17 mouse cellular contexts compared by ENCODE assay signal in the genomic region with DNA sequence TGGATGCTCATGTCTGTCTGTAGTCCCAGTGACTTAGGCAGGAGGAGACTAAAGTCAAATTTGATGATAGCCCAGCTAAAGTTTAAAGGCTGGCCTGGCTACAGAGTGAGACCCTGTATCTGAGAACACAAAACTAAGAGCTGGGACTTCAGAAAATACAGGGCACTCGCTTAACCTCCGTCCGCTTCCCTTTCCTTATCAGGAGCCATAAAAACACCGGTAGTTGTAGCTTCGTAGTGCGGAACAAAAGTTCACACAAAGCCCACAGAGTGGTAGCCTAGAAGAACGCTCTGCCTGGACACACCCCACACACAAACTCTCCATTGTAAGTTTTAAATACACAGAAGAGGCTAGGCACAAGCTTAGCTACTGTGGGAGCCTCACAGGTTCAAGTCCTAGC. TPM values are rescaled to one million over a fixed set of nuclear protein-coding genes. Genes with fewer than 3 reads are reported as not detected.
DNase-seq lines count a peak whose midpoint lies in the region; ATAC-seq and TF ChIP-seq lines count a peak whose summit lies in the region.
"Had no signal": no experiment of that assay in that cellular context is flagged by ENCODE, and none has a peak within 500 bp of the region (broad histone marks: within the 10 kb centered on the region; RNA-seq: fewer than 3 reads in every experiment).

No protein-coding gene starts in this region.

- no peak for TF ChIP-seq CTCF in liver, embryonic 14.5 days (IDR thresholded peaks at IDR 0.05; ENCODE audit: low read depth)
- TF ChIP-seq CTCF in hindbrain, postnatal 0 days (IDR thresholded peaks at IDR 0.05; ENCODE audit: low read depth) = no peak

- intact Hi-C loops in heart, postnatal 14 days (cut with DNase I) = no loop called here

- H3K4me1 ChIP-seq in heart, embryonic 12.5 days (replicated peaks) = peaks cover 48% of the 10 kb centered on the region
- peaks cover 74% of the 10 kb centered on the region for H3K4me1 ChIP-seq in megakaryocyte, embryonic 14.5 days
- H3K4me1 ChIP-seq in liver, embryonic 14.5 days (replicated peaks; ENCODE audit: control insufficient read depth in 2 of 2, insufficient read depth in 2 of 2, low read length in 1 of 2) = peaks cover 27 to 30% of the 10 kb centered on the region in 2 experiments
- H3K4me1 ChIP-seq in hindbrain, postnatal 0 days (ENCODE audit: insufficient read depth, low read length) = peaks cover 11% of the 10 kb centered on the region

- no peak overlapping the region for H3K4me3 ChIP-seq in heart, embryonic 12.5 days
- peak overlapping the region; percentile 97 for H3K4me3 ChIP-seq in megakaryocyte, embryonic 14.5 days (replicated peaks)
- H3K4me3 ChIP-seq in liver, embryonic 14.5 days (ENCODE audit: insufficient read depth in 1 of 2, low read depth in 2 of 2, low read length in 2 of 2) = peak overlapping the region in 1 of 2 experiments; percentile 93; a peak in 1 of 4 replicates
- H3K4me3 ChIP-seq in hindbrain, postnatal 0 days (ENCODE audit: low read length) = no peak overlapping the region
- H3K4me3 ChIP-seq: forebrain, embryonic 12.5 days had no signal

- no peaks in the 10 kb centered on the region for H3K9me3 ChIP-seq in heart, embryonic 12.5 days (replicated peaks)
- no peaks in the 10 kb centered on the region for H3K9me3 ChIP-seq in megakaryocyte, embryonic 14.5 days
- no peaks in the 10 kb centered on the region for H3K9me3 ChIP-seq in liver, embryonic 14.5 days (ENCODE audit: control insufficient read depth, low read length)
- H3K9me3 ChIP-seq in hindbrain, postnatal 0 days (ENCODE audit: low read length) = no peaks in the 10 kb centered on the region
- H3K9me3 ChIP-seq: embryonic facial prominence, embryonic 15.5 days; forebrain, embryonic 12.5 days had no signal

- no peak for DNase-seq in heart, postnatal 14 days
- DNase-seq in liver, embryonic 14.5 days (ENCODE audit: low read depth in 3 of 3, low spot score in 3 of 3) = no peak
- DNase-seq in left cerebral cortex, adult 18-20 months (ENCODE audit: low spot score in 2 of 2) = no peak
- no peak for DNase-seq in hindbrain, postnatal 0 days (ENCODE audit: low spot score)
- DNase-seq in cerebellum, adult 18-20 months = no peak
- DNase-seq: adrenal gland, adult 8-10 months; cerebellum, adult 2 months; heart, postnatal 10 days; lung, adult 2 months; thymus, postnatal 14 days had no signal

- no peaks in the 10 kb centered on the region for H3K27me3 ChIP-seq in heart, embryonic 12.5 days (replicated peaks)
- H3K27me3 ChIP-seq in megakaryocyte, embryonic 14.5 days (replicated peaks) = no peaks in the 10 kb centered on the region
- no peaks in the 10 kb centered on the region for H3K27me3 ChIP-seq in liver, embryonic 14.5 days (ENCODE audit: control insufficient read depth, insufficient read depth, low read length)
- no peaks in the 10 kb centered on the region for H3K27me3 ChIP-seq in hindbrain, postnatal 0 days (ENCODE audit: insufficient read depth, low read length)
- H3K27me3 ChIP-seq: CH12.LX; embryonic facial prominence, embryonic 15.5 days; forebrain, embryonic 12.5 days had no signal

- no peak for ATAC-seq in heart, embryonic 12.5 days (ENCODE audit: insufficient number of reproducible peaks, low FRiP score)
- no peak for ATAC-seq in megakaryocyte, adult 5-6 weeks (ENCODE audit: poor library complexity, severe bottlenecking)
- ATAC-seq in liver, embryonic 14.5 days (ENCODE audit: insufficient read depth) = no peak
- no peak for ATAC-seq in hindbrain, postnatal 0 days

- peak overlapping the region; percentile 87; the same call in 1 of the 2 replicates for H3K4me2 ChIP-seq in heart, embryonic 12.5 days
- peak overlapping the region; percentile 92 for H3K4me2 ChIP-seq in liver, embryonic 14.5 days (ENCODE audit: low read depth)
- no peak overlapping the region for H3K4me2 ChIP-seq in hindbrain, postnatal 0 days (ENCODE audit: low read depth, low read length)

- TF ChIP-seq EP300 in liver, embryonic 14.5 days (IDR thresholded peaks at IDR 0.05; ENCODE audit: low read depth) = no peak

- no peak overlapping the region for H3K9ac ChIP-seq in heart, embryonic 12.5 days
- H3K9ac ChIP-seq in liver, embryonic 14.5 days (replicated peaks) = no peak overlapping the region
- H3K9ac ChIP-seq in hindbrain, postnatal 0 days (replicated peaks; ENCODE audit: low read length) = no peak overlapping the region
- H3K9ac ChIP-seq: embryonic facial prominence, embryonic 15.5 days had no signal

- H3K36me3 ChIP-seq in heart, embryonic 12.5 days = peaks cover 33% of the 10 kb centered on the region
- H3K36me3 ChIP-seq in megakaryocyte, embryonic 14.5 days (replicated peaks; ENCODE audit: low read length) = peaks cover 55% of the 10 kb centered on the region
- peaks cover 12% of the 10 kb centered on the region for H3K36me3 ChIP-seq in liver, embryonic 14.5 days (replicated peaks; ENCODE audit: control insufficient read depth, insufficient read depth, low read depth)
- H3K36me3 ChIP-seq in hindbrain, postnatal 0 days (ENCODE audit: insufficient read depth, low read length) = no peaks in the 10 kb centered on the region

- 50% methylated on average over 7 of the region's 7 CpGs for WGBS in heart, embryonic 12.5 days
- WGBS in liver, embryonic 14.5 days (ENCODE audit: insufficient replicate concordance) = 33% methylated on average over 7 of the region's 7 CpGs
- 86% methylated on average over 7 of the region's 7 CpGs for WGBS in hindbrain, postnatal 0 days

- peak overlapping the region; percentile 22; the same call in 1 of the 2 replicates for H3K27ac ChIP-seq in heart, embryonic 12.5 days (ENCODE audit: poor library complexity, severe bottlenecking)
- H3K27ac ChIP-seq in liver, embryonic 14.5 days = no peak overlapping the region
- H3K27ac ChIP-seq in hindbrain, postnatal 0 days = no peak overlapping the region
- H3K27ac ChIP-seq: embryonic facial prominence, embryonic 15.5 days; forebrain, embryonic 12.5 days had no signal

RNA-seq across cellular contexts. Expression of gene Ak2, which starts 3.5 kb away (rescaled TPM):
- polyA plus RNA-seq in heart, embryonic 12.5 days (2016; fragmentation: Nextera tagmentation; extraction: Ambion mirVana) = 164 and 167 TPM in 2 replicates
- total RNA-seq in heart, postnatal 14 days (2021) = 10 to 100 TPM; 66.0 to 66.7 TPM
- polyA plus RNA-seq in megakaryocyte, embryonic 14.5 days (2012; ENCODE audit: insufficient read depth, low replicate concordance) = 29.1 and 128 TPM in 2 replicates
- total RNA-seq in megakaryocyte, adult 5-6 weeks (2015) = 41.2 and 48.0 TPM in 2 replicates
- 69.0 and 71.2 TPM in 2 replicates for total RNA-seq in megakaryocyte, adult 5-6 weeks (2017)
- 44.6 and 68.3 TPM in 2 replicates for polyA plus RNA-seq in liver, embryonic 14.5 days (2012; rRNA removed)
- 94.0 and 101 TPM in 2 replicates for polyA plus RNA-seq in liver, embryonic 14.5 days (2014; fragmentation: Nextera tagmentation; extraction: Ambion mirVana)
- 10 to 100 TPM; 24.3 to 27.2 TPM for total RNA-seq in left cerebral cortex, adult 18-20 months (2021)
- total RNA-seq in hindbrain, postnatal 0 days (2014; rRNA removed) = 24.9 and 32.3 TPM in 2 replicates
- 78.5 and 82.9 TPM in 2 replicates for polyA plus RNA-seq in hindbrain, postnatal 0 days (2015; fragmentation: Nextera tagmentation; extraction: Ambion mirVana)

RNA-seq across cellular contexts. Expression of gene Azin2, which starts 33.0 kb away (rescaled TPM):
- polyA plus RNA-seq in heart, embryonic 12.5 days (2016; fragmentation: Nextera tagmentation; extraction: Ambion mirVana) = 6.8 and 7.4 TPM in 2 replicates
- 1 to 10 TPM; 2.5 to 3.2 TPM for total RNA-seq in heart, postnatal 14 days (2021)
- polyA plus RNA-seq in megakaryocyte, embryonic 14.5 days (2012; ENCODE audit: insufficient read depth, low replicate concordance) = 7.6 and 12.2 TPM in 2 replicates
- 0.25 and 0.38 TPM in 2 replicates for total RNA-seq in megakaryocyte, adult 5-6 weeks (2015)
- 0.29 and 1.5 TPM in 2 replicates for total RNA-seq in megakaryocyte, adult 5-6 weeks (2017)
- 0.47 and 0.62 TPM in 2 replicates for polyA plus RNA-seq in liver, embryonic 14.5 days (2012; rRNA removed)
- polyA plus RNA-seq in liver, embryonic 14.5 days (2014; fragmentation: Nextera tagmentation; extraction: Ambion mirVana) = 0.27 and 0.59 TPM in 2 replicates
- total RNA-seq in left cerebral cortex, adult 18-20 months (2021) = 10 to 100 TPM; 45.4 to 47.6 TPM
- total RNA-seq in hindbrain, postnatal 0 days (2014; rRNA removed) = 32.7 and 35.0 TPM in 2 replicates
- 32.9 and 33.0 TPM in 2 replicates for polyA plus RNA-seq in hindbrain, postnatal 0 days (2015; fragmentation: Nextera tagmentation; extraction: Ambion mirVana)
- total RNA-seq: megakaryocyte-erythroid progenitor cell, adult 5-6 weeks had no signal
